Mouse (Mus musculus) E14TG2a.4 (cell line): ENCODE measurements around the gene Ttc39a.

Experiments used
- H3K27me3 ChIP-seq: 2 replicates; pipeline ENCODE4 v1.6.1; 2014; ENCODE audit warnings: low read length, control low read depth; ENCODE audit not compliant: insufficient read depth
- H3K36me3 ChIP-seq: 2 replicates; pipeline ENCODE4 v1.6.1; 2014; ENCODE audit warnings: low read length, control low read depth; ENCODE audit not compliant: insufficient read depth
- H3K4me1 ChIP-seq: replicated peaks from 2 replicates; pipeline ENCODE4 v1.6.1; 2014; ENCODE audit warnings: low read depth, low read length, control low read depth
- H3K4me3 ChIP-seq: replicated peaks from 2 replicates; pipeline ENCODE4 v1.5.1; 2014; ENCODE audit warnings: mild to moderate bottlenecking, low read length
- H3K9me3 ChIP-seq: 2 replicates; pipeline ENCODE4 v1.6.1; 2014; ENCODE audit warnings: low read length, control low read depth
- CTCF ChIP-seq: conservative IDR thresholded peaks from 2 replicates; pipeline ENCODE4 v1.5.1; 2014; ENCODE audit warnings: low read length
- NANOG ChIP-seq: IDR thresholded peaks from 2 replicates; pipeline ENCODE4 v1.6.1; 2014; ENCODE audit warnings: borderline replicate concordance, low read length, mixed read lengths
- POU5F1 ChIP-seq: IDR thresholded peaks from 2 replicates; pipeline ENCODE4 v1.6.1; 2014; ENCODE audit warnings: low read length, borderline replicate concordance

Gene Ttc39a

DNA sequence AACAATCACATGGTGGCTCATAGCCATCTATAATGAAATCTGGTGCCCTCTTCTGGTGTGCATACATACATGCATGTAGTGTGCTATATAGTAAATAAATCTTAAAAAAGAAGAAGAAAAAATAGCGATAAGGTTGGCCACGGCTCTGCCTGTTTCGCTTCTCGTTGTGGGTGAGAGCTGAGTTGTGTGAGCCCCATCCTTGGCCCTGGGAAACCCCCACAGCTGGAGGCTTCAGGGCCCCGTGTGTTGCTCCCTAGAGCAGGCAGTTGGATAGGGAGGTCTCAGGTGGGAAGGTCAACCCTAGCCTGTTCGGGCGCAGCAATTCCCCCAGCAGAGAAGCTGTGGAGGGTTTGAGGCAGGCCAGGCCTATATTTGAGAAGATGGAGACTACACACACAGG lies 23.8 kb downstream of the Ttc39a start:
- H3K27me3 ChIP-seq, result peaks cover 12% of the 10 kb centered on the region; the same call in 1 of the 2 replicates
- peak overlapping the region; percentile 71 for H3K4me3 ChIP-seq
- TF ChIP-seq NANOG, result no peak
- TF ChIP-seq CTCF, result no peak
- no peak for TF ChIP-seq POU5F1
- H3K4me1 ChIP-seq, result peaks cover 20% of the 10 kb centered on the region
- no peaks in the 10 kb centered on the region for H3K9me3 ChIP-seq
- H3K36me3 ChIP-seq, result no peaks in the 10 kb centered on the region

DNA sequence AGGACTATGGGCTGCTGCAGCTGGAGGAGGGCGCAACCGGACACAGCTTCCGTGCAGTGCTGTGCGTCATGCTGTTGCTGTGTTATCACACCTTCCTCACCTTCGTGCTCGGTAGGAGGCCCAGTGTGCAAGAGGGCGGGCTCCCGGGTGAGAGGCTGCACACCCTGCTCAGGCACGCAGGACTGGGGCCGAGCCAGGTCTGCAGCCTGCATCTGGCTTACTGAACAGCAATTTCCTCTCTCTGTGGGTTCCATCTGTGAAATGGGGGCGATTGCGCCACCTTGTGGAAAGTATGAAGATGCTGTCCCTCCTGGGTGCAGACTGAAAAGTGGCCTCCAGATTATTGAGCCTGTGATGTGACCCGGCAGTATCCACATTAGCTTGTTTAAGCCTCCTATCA lies 24.4 kb downstream of the Ttc39a start:
- Histone ChIP-seq H3K4me1 (peaks cover 20% of the 10 kb centered on the region), H3K27me3 (peaks cover 12% of the 10 kb centered on the region; the same call in 1 of the 2 replicates), H3K9me3 (no peaks in the 10 kb centered on the region), H3K36me3 (no peaks in the 10 kb centered on the region), H3K4me3 (peak overlapping the region; percentile 71)
- peak; percentile 51 for TF ChIP-seq CTCF
- no peak for TF ChIP-seq NANOG
- no peak for TF ChIP-seq POU5F1

DNA sequence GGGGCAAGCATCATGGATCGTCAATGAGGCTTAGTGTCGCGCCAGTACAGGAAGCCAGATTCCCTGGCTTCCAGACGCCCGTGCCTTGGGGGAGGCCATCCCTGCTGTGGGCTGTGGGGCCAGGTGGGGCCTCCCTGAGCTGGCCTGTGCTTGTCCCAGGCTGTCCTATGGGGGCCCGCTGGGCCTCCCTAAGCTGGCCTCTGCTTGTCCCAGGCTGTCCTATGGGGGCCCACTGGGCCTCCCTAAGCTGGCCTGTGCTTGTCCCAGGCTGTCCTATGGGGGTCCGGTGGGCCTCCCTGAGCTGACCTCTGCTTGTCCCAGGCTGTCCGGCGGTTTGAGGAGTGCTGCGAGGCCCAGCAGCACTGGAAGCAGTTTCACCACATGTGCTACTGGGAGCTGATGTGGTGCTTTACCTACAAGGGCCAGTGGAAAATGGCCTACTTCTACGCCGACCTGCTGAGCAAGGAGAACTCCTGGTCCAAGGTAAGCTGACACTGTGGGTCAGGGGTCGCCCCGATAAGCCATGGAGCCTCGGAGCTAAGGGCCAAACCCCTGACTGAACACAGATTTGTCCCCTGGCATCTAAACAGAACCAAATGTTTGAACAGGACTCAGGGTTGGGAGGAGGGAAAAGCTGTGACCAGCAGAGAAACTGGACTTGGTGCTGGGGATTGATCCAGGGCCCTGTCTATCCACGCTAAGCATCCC lies 26.4 kb downstream of the Ttc39a start:
- Histone ChIP-seq H3K27me3 (0 out of 2 replicates have a peak, but pooled peaks cover 6% of the 10 kb centered on the region), H3K9me3 (no peaks in the 10 kb centered on the region), H3K36me3 (no peaks in the 10 kb centered on the region), H3K4me1 (peaks cover 20% of the 10 kb centered on the region), H3K4me3 (no peak overlapping the region)
- no peak for TF ChIP-seq NANOG
- no peak for TF ChIP-seq POU5F1
- TF ChIP-seq CTCF, result no peak

GRCm38 (mm10) chr4:109433641-109434040 lies 27.2 kb downstream of the Ttc39a start:
- Histone ChIP-seq H3K9me3 (no peaks in the 10 kb centered on the region), H3K27me3 (0 out of 2 replicates have a peak, but pooled peaks cover 3% of the 10 kb centered on the region), H3K4me3 (no peak overlapping the region), H3K4me1 (peaks cover 20% of the 10 kb centered on the region), H3K36me3 (no peaks in the 10 kb centered on the region)
- TF ChIP-seq CTCF (no peak), NANOG (no peak), POU5F1 (no peak)

GRCm38 (mm10) chr4:109434256-109434655 lies 27.8 kb downstream of the Ttc39a start:
- Histone ChIP-seq H3K4me1 (peaks cover 20% of the 10 kb centered on the region), H3K9me3 (no peaks in the 10 kb centered on the region), H3K36me3 (no peaks in the 10 kb centered on the region), H3K27me3 (0 out of 2 replicates have a peak, but pooled peaks cover 3% of the 10 kb centered on the region), H3K4me3 (no peak overlapping the region)
- TF ChIP-seq NANOG, result no peak
- TF ChIP-seq CTCF, result no peak
- TF ChIP-seq POU5F1, result no peak

- no peak overlapping the region for H3K4me3 ChIP-seq
- TF ChIP-seq POU5F1 (no peak), NANOG (no peak), CTCF (peak; percentile 88)
These were observed 31.8 kb downstream of the Ttc39a start for GRCm38 (mm10) chr4:109437913-109438878.

DNA sequence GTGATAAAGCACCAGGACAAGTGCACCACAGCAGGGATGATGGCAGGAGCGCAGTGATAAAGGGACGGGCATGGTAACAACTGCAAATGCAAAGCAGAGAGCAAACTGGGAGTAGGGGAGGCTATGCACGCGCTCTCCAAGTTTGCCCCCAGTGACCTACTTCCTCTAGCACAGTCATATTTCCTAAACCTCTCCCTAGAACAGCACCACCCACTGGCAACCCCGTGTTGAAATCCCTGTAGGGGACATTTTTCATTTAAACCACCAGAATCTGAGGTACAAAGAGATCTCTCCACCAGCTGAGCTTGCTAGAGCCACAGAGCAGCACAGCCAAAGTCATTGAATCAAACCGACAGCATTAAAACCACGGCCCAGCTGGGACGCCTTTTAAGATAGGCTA lies 32.7 kb downstream of the Ttc39a start:
- H3K4me3 ChIP-seq, result no peak overlapping the region
- no peaks in the 10 kb centered on the region for H3K36me3 ChIP-seq
- H3K9me3 ChIP-seq, result no peaks in the 10 kb centered on the region
- TF ChIP-seq POU5F1 (no peak), CTCF (no peak), NANOG (no peak)
- no peaks in the 10 kb centered on the region for H3K27me3 ChIP-seq
- peaks cover 6% of the 10 kb centered on the region for H3K4me1 ChIP-seq

More at GRCm38 (mm10) chr4:109437913-109438878, 31.8 kb downstream of the Ttc39a start:
- Histone ChIP-seq H3K4me1 (peaks cover 6% of the 10 kb centered on the region), H3K9me3 (no peaks in the 10 kb centered on the region), H3K36me3 (no peaks in the 10 kb centered on the region), H3K27me3 (no peaks in the 10 kb centered on the region)

- no peaks in the 10 kb centered on the region for H3K36me3 ChIP-seq
- no peaks in the 10 kb centered on the region for H3K27me3 ChIP-seq
- H3K4me3 ChIP-seq, result no peak overlapping the region
- TF ChIP-seq CTCF (no peak), NANOG (no peak), POU5F1 (no peak)
- no peaks in the 10 kb centered on the region for H3K9me3 ChIP-seq
- peaks cover 6% of the 10 kb centered on the region for H3K4me1 ChIP-seq
These were observed 33.4 kb downstream of the Ttc39a start for GRCm38 (mm10) chr4:109439825-109440248.
